In the genomic region with DNA sequence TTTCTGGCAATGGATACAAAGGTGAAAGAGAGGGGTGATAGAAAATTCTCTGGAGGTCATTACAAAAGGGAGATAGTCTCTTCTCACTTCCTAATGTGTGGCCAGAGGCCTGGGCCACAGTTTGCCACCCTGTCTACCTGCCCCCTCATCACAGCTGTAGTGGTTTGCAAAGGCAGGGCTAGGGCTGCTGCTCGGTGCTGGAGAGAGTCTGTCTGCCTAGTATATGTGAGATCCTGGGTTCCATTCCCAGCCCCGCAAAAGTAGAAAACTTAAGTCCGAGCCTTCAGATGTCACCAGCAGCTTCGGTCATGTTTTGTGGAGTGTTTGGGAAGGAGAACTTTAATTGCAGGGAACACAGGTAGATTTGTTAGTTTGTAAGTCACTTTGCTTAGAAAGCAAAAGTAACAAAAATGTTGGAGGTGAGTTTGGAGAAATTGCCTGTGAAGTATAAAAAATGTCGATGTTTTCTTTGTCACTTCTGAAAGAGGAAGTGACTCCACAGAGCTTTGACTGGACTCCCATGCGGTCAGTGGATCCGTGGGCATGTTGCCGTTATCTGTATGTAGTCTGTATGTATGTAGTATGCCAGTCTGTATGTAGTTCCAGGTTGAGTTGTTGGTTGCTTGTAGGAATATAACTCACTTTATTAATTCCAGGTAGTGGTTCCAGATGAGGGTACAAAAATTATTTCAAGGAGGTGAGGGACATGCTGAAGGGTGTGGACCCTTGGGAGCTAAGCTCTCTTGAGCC, we compare ENCODE assay signal across 17 mouse cellular contexts. TPM values are rescaled to one million over a fixed set of nuclear protein-coding genes. Genes with fewer than 3 reads are reported as not detected.
DNase-seq lines count a peak whose midpoint lies in the region; ATAC-seq and TF ChIP-seq lines count a peak whose summit lies in the region.
"Had no signal": no experiment of that assay in that cellular context is flagged by ENCODE, and none has a peak within 500 bp of the region (broad histone marks: within the 10 kb centered on the region; RNA-seq: fewer than 3 reads in every experiment).

No protein-coding gene starts in this region.

- DNase-seq in testis, postnatal 10 days (ENCODE audit: low spot score): no peak
- DNase-seq in liver, postnatal 0 days: no peak
- DNase-seq in right cerebral cortex, postnatal 36 days (ENCODE audit: low spot score in 2 of 2): no peak
- DNase-seq in adrenal gland, postnatal 14 days: no peak
- DNase-seq in urinary bladder, adult 2 months (ENCODE audit: low spot score): no peak
- DNase-seq: adrenal gland, adult 8-10 months; cerebellum, adult 2 months; heart, postnatal 14 days; kidney, adult 8-10 months; kidney, postnatal 4 days; lung, embryonic 14.5 days; spleen, adult 18-20 months had no signal

- TF ChIP-seq EP300 in liver, postnatal 0 days (IDR thresholded peaks at IDR 0.05; ENCODE audit: low read depth): no peak

- H3K27me3 ChIP-seq in testis, adult 2 months (ENCODE audit: control insufficient read depth, insufficient read depth, low read length): no peaks in the 10 kb centered on the region
- H3K27me3 ChIP-seq in liver, postnatal 0 days (ENCODE audit: insufficient read depth, low read length): no peaks in the 10 kb centered on the region
- H3K27me3 ChIP-seq: forebrain, embryonic 13.5 days had no signal

- no peak for TF ChIP-seq CTCF in testis, adult 2 months (IDR thresholded peaks at IDR 0.05; ENCODE audit: control insufficient read depth, insufficient read depth, insufficient replicate concordance, low read depth, low read length)
- TF ChIP-seq CTCF in liver, postnatal 0 days (IDR thresholded peaks at IDR 0.05; ENCODE audit: low read depth): no peak

- no peaks in the 10 kb centered on the region for H3K9me3 ChIP-seq in liver, postnatal 0 days (ENCODE audit: low read length)
- H3K9me3 ChIP-seq: forebrain, embryonic 13.5 days; heart, embryonic 10.5 days had no signal

- no peaks in the 10 kb centered on the region for H3K36me3 ChIP-seq in testis, adult 2 months (ENCODE audit: control insufficient read depth, insufficient read depth, low read length)
- peaks cover 12% of the 10 kb centered on the region for H3K36me3 ChIP-seq in liver, postnatal 0 days (replicated peaks; ENCODE audit: insufficient read depth, low read length)

- 65% methylated on average over 8 of the region's 8 CpGs for WGBS in liver, postnatal 0 days (ENCODE audit: insufficient replicate concordance)

- TF ChIP-seq POLR2A in testis, adult 2 months (IDR thresholded peaks at IDR 0.05; ENCODE audit: control insufficient read depth, low read depth, low read length): no peak

- H3K4me2 ChIP-seq in liver, postnatal 0 days (ENCODE audit: low read depth, low read length): peak overlapping the region; percentile 96

- ATAC-seq in common myeloid progenitor, adult 5-6 weeks (replicated peaks; ENCODE audit: low read depth, poor library complexity, severe bottlenecking): peak; percentile 31
- ATAC-seq in liver, postnatal 0 days: no peak
- ATAC-seq: forebrain, embryonic 13.5 days; hindbrain, embryonic 16.5 days had no signal

- peaks cover 12% of the 10 kb centered on the region for H3K4me1 ChIP-seq in testis, adult 2 months (ENCODE audit: control insufficient read depth, insufficient read depth, low read length)
- peaks cover 27% of the 10 kb centered on the region for H3K4me1 ChIP-seq in liver, postnatal 0 days (ENCODE audit: insufficient read depth)

- H3K9ac ChIP-seq in liver, postnatal 0 days (replicated peaks): no peak overlapping the region
- H3K9ac ChIP-seq: forebrain, embryonic 13.5 days; lung, embryonic 14.5 days had no signal

- peak overlapping the region; percentile 38 for H3K4me3 ChIP-seq in testis, adult 2 months (ENCODE audit: control insufficient read depth, low read depth, low read length)
- H3K4me3 ChIP-seq in liver, postnatal 0 days (ENCODE audit: low read depth, low read length): no peak overlapping the region

- H3K27ac ChIP-seq in testis, adult 2 months (ENCODE audit: control insufficient read depth, insufficient read depth, low read depth, low read length): no peak overlapping the region
- H3K27ac ChIP-seq in liver, postnatal 0 days (ENCODE audit: low read depth): 0 out of 2 replicates have a peak overlapping the region, but pooled peaks have one; percentile 96
- H3K27ac ChIP-seq: forebrain, embryonic 13.5 days; heart, embryonic 10.5 days had no signal

RNA-seq across cellular contexts. Expression of a gene that starts 1.8 kb away (rescaled TPM):
- 5.6 and 8.4 TPM in 2 replicates for polyA plus RNA-seq in testis, adult 2 months (2012; rRNA removed)
- total RNA-seq in common myeloid progenitor, adult 5-6 weeks (2017): 4.1 and 12.9 TPM in 2 replicates
- 5.1 and 5.5 TPM in 2 replicates for polyA plus RNA-seq in liver, postnatal 0 days (2015; fragmentation: Nextera tagmentation; extraction: Ambion mirVana)
- total RNA-seq in adrenal gland, postnatal 14 days (2021): 8.8 and 10.7 TPM in 2 replicates
- polyA plus RNA-seq in urinary bladder, adult 2 months (2012; rRNA removed): 8.1 and 9.5 TPM in 2 replicates

RNA-seq across cellular contexts. Expression of a gene that starts 1.9 kb away (rescaled TPM):
- polyA plus RNA-seq in testis, adult 2 months (2012; rRNA removed): 79.0 and 90.5 TPM in 2 replicates
- 294 and 313 TPM in 2 replicates for total RNA-seq in common myeloid progenitor, adult 5-6 weeks (2017)
- polyA plus RNA-seq in liver, postnatal 0 days (2015; fragmentation: Nextera tagmentation; extraction: Ambion mirVana): 2,261 and 2,342 TPM in 2 replicates
- total RNA-seq in adrenal gland, postnatal 14 days (2021): 891 and 1,093 TPM in 2 replicates
- 364 and 515 TPM in 2 replicates for polyA plus RNA-seq in urinary bladder, adult 2 months (2012; rRNA removed)

RNA-seq across cellular contexts. Expression of a gene that starts 48.9 kb away (rescaled TPM):
- 9.3 and 21.3 TPM in 2 replicates for polyA plus RNA-seq in testis, adult 2 months (2012; rRNA removed)
- total RNA-seq in common myeloid progenitor, adult 5-6 weeks (2017): 0.78 and 0.87 TPM in 2 replicates
- 194 and 201 TPM in 2 replicates for polyA plus RNA-seq in liver, postnatal 0 days (2015; fragmentation: Nextera tagmentation; extraction: Ambion mirVana)
- total RNA-seq in adrenal gland, postnatal 14 days (2021): 19.8 and 26.9 TPM in 2 replicates
- 6.6 and 7.6 TPM in 2 replicates for polyA plus RNA-seq in urinary bladder, adult 2 months (2012; rRNA removed)
